Mouse (Mus musculus): ENCODE measurements around the gene Clasp1. TPM values are rescaled to one million over a fixed set of nuclear protein-coding genes. Genes with fewer than 3 reads are reported as not detected.

The Clasp1 gene
- polyA plus RNA-seq, 1 experiment from 2014 or later = 40.3 TPM

- H3K27ac ChIP-seq (replicated peaks; ENCODE audit: low read depth, low read length) = no peak overlapping the region
- DNase-seq (ENCODE audit: low spot score) (no peak), ATAC-seq (ENCODE audit: low read depth) (no peak)
- no peaks in the 10 kb centered on the region for H3K4me1 ChIP-seq (ENCODE audit: control insufficient read depth, insufficient read depth, low read length)
- no peak overlapping the region for H3K4me2 ChIP-seq (ENCODE audit: low read depth, low read length)
- H3K36me3 ChIP-seq (ENCODE audit: control insufficient read depth, insufficient read depth, low read length) = no peaks in the 10 kb centered on the region
- H3K27me3 ChIP-seq (replicated peaks; ENCODE audit: control insufficient read depth, insufficient read depth, low read length) = no peaks in the 10 kb centered on the region
- 79% methylated on average over 6 of the region's 6 CpGs for WGBS
- H3K4me3 ChIP-seq (ENCODE audit: low read depth, low read length) = no peak overlapping the region
- no peaks in the 10 kb centered on the region for H3K9me3 ChIP-seq (ENCODE audit: control insufficient read depth, low read length)
- no peak overlapping the region for H3K9ac ChIP-seq (ENCODE audit: low read depth, low read length)
Observed at GRCm38 (mm10) chr1:118483504-118484096, 94.7 kb downstream of the Clasp1 start.

- ATAC-seq (ENCODE audit: low read depth) (peak; percentile 70; the same call in 1 of the 2 replicates), DNase-seq (ENCODE audit: low spot score) (peak; percentile 22)
- no peaks in the 10 kb centered on the region for H3K4me1 ChIP-seq (ENCODE audit: control insufficient read depth, insufficient read depth, low read length)
- H3K36me3 ChIP-seq (ENCODE audit: control insufficient read depth, insufficient read depth, low read length) = no peaks in the 10 kb centered on the region
- H3K4me2 ChIP-seq (ENCODE audit: low read depth, low read length) = no peak overlapping the region
- no peak overlapping the region for H3K9ac ChIP-seq (ENCODE audit: low read depth, low read length)
- H3K9me3 ChIP-seq (ENCODE audit: control insufficient read depth, low read length) = no peaks in the 10 kb centered on the region
- no peak overlapping the region for H3K4me3 ChIP-seq (ENCODE audit: low read depth, low read length)
- no peak overlapping the region for H3K27ac ChIP-seq (replicated peaks; ENCODE audit: low read depth, low read length)
- 58% methylated on average over 3 of the region's 3 CpGs for WGBS
- no peaks in the 10 kb centered on the region for H3K27me3 ChIP-seq (replicated peaks; ENCODE audit: control insufficient read depth, insufficient read depth, low read length)
Observed at GRCm38 (mm10) chr1:118485572-118485971, 96.7 kb downstream of the Clasp1 start.

DNA sequence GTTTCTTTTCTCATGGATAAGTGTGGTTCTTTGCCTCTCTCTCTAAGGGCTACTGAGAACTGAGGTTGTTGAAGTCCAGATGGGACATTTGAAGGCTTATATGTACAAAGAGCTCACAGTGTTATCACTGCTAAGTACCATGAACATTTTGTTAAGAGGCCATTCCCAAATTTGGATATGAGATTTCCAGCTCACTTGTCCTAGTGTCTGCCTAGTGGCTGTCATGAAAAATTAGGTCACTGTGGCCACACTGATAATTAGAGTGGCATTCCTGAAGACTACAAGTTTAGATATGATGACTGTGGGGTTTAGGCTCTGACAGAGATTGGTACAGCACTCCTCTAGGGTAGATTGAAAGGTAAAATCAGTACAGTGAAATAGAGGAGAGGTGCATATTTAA lies 97.2 kb downstream of the Clasp1 start:
- ATAC-seq (ENCODE audit: low read depth) (no peak; the same call in 1 of the 2 replicates), DNase-seq (ENCODE audit: low spot score) (no peak)
- Histone ChIP-seq H3K9ac (ENCODE audit: low read depth, low read length) (no peak overlapping the region), H3K36me3 (ENCODE audit: control insufficient read depth, insufficient read depth, low read length) (no peaks in the 10 kb centered on the region), H3K4me1 (ENCODE audit: control insufficient read depth, insufficient read depth, low read length) (no peaks in the 10 kb centered on the region), H3K27ac (replicated peaks; ENCODE audit: low read depth, low read length) (no peak overlapping the region), H3K9me3 (ENCODE audit: control insufficient read depth, low read length) (no peaks in the 10 kb centered on the region), H3K27me3 (replicated peaks; ENCODE audit: control insufficient read depth, insufficient read depth, low read length) (no peaks in the 10 kb centered on the region), H3K4me2 (ENCODE audit: low read depth, low read length) (no peak overlapping the region), H3K4me3 (ENCODE audit: low read depth, low read length) (no peak overlapping the region)

DNA sequence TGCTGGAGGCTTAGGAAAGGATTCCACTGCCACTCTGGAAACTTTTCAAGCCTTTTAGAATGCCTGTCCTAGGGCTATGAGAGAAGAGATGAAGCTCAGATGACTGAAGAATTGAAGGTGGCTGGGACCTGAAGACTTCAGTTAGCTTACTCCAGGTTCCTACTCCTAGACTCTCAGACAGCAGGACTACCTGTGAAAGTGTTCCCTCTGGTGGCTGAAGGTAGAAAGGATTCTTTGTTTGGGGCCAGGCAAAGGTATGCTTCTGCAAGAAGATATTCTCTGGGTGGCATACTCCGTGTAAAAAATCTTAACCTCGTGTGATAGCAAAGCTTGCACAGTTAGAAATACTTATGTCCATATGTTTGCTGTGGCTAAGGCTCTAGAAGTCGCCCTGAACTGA lies 104.0 kb downstream of the Clasp1 start:
- WGBS = 78% methylated on average over 3 of the region's 3 CpGs
- Histone ChIP-seq H3K4me3 (ENCODE audit: low read depth, low read length) (no peak overlapping the region), H3K4me2 (ENCODE audit: low read depth, low read length) (no peak overlapping the region), H3K9ac (ENCODE audit: low read depth, low read length) (no peak overlapping the region), H3K27me3 (replicated peaks; ENCODE audit: control insufficient read depth, insufficient read depth, low read length) (no peaks in the 10 kb centered on the region), H3K9me3 (ENCODE audit: control insufficient read depth, low read length) (no peaks in the 10 kb centered on the region), H3K36me3 (ENCODE audit: control insufficient read depth, insufficient read depth, low read length) (peaks cover 5% of the 10 kb centered on the region), H3K27ac (replicated peaks; ENCODE audit: low read depth, low read length) (no peak overlapping the region), H3K4me1 (ENCODE audit: control insufficient read depth, insufficient read depth, low read length) (no peaks in the 10 kb centered on the region)
- DNase-seq (ENCODE audit: low spot score) (peak; percentile 20), ATAC-seq (ENCODE audit: low read depth) (no peak)

GRCm38 (mm10) chr1:118494551-118494950 lies 105.7 kb downstream of the Clasp1 start:
- Histone ChIP-seq H3K4me3 (ENCODE audit: low read depth, low read length) (no peak overlapping the region), H3K36me3 (ENCODE audit: control insufficient read depth, insufficient read depth, low read length) (peaks cover 22% of the 10 kb centered on the region), H3K4me2 (ENCODE audit: low read depth, low read length) (no peak overlapping the region), H3K27ac (replicated peaks; ENCODE audit: low read depth, low read length) (no peak overlapping the region), H3K9me3 (ENCODE audit: control insufficient read depth, low read length) (no peaks in the 10 kb centered on the region), H3K9ac (ENCODE audit: low read depth, low read length) (no peak overlapping the region), H3K27me3 (replicated peaks; ENCODE audit: control insufficient read depth, insufficient read depth, low read length) (no peaks in the 10 kb centered on the region), H3K4me1 (ENCODE audit: control insufficient read depth, insufficient read depth, low read length) (no peaks in the 10 kb centered on the region)
- 88% methylated on average over 9 of the region's 9 CpGs for WGBS
- DNase-seq (ENCODE audit: low spot score) = no peak
- no peak for ATAC-seq (ENCODE audit: low read depth)

GRCm38 (mm10) chr1:118498311-118498710 lies 109.5 kb downstream of the Clasp1 start:
- Histone ChIP-seq H3K36me3 (ENCODE audit: control insufficient read depth, insufficient read depth, low read length) (peaks cover 59% of the 10 kb centered on the region), H3K9ac (ENCODE audit: low read depth, low read length) (no peak overlapping the region), H3K4me1 (ENCODE audit: control insufficient read depth, insufficient read depth, low read length) (no peaks in the 10 kb centered on the region), H3K4me2 (ENCODE audit: low read depth, low read length) (no peak overlapping the region), H3K27me3 (replicated peaks; ENCODE audit: control insufficient read depth, insufficient read depth, low read length) (no peaks in the 10 kb centered on the region), H3K9me3 (ENCODE audit: control insufficient read depth, low read length) (no peaks in the 10 kb centered on the region), H3K27ac (replicated peaks; ENCODE audit: low read depth, low read length) (no peak overlapping the region), H3K4me3 (ENCODE audit: low read depth, low read length) (no peak overlapping the region)
- WGBS = 72% methylated on average over 5 of the region's 5 CpGs
- ATAC-seq (ENCODE audit: low read depth) (peak; percentile 84; the same call in 1 of the 2 replicates), DNase-seq (ENCODE audit: low spot score) (peak; percentile 65)

- Histone ChIP-seq H3K27me3 (replicated peaks; ENCODE audit: control insufficient read depth, insufficient read depth, low read length) (no peaks in the 10 kb centered on the region), H3K9ac (ENCODE audit: low read depth, low read length) (no peak overlapping the region), H3K27ac (replicated peaks; ENCODE audit: low read depth, low read length) (no peak overlapping the region), H3K4me3 (ENCODE audit: low read depth, low read length) (no peak overlapping the region), H3K36me3 (ENCODE audit: control insufficient read depth, insufficient read depth, low read length) (peaks cover 82% of the 10 kb centered on the region), H3K4me2 (ENCODE audit: low read depth, low read length) (no peak overlapping the region), H3K9me3 (ENCODE audit: control insufficient read depth, low read length) (no peaks in the 10 kb centered on the region), H3K4me1 (ENCODE audit: control insufficient read depth, insufficient read depth, low read length) (no peaks in the 10 kb centered on the region)
- no peak for ATAC-seq (ENCODE audit: low read depth)
- DNase-seq (ENCODE audit: low spot score) = no peak
- 91% methylated on average over 11 of the region's 11 CpGs for WGBS
Observed at GRCm38 (mm10) chr1:118500606-118501005, 111.7 kb downstream of the Clasp1 start.

GRCm38 (mm10) chr1:118501691-118502090 lies 112.8 kb downstream of the Clasp1 start:
- H3K27ac ChIP-seq (replicated peaks; ENCODE audit: low read depth, low read length) = no peak overlapping the region
- no peak overlapping the region for H3K4me3 ChIP-seq (ENCODE audit: low read depth, low read length)
- H3K4me2 ChIP-seq (ENCODE audit: low read depth, low read length) = no peak overlapping the region
- no peaks in the 10 kb centered on the region for H3K4me1 ChIP-seq (ENCODE audit: control insufficient read depth, insufficient read depth, low read length)
- no peaks in the 10 kb centered on the region for H3K27me3 ChIP-seq (replicated peaks; ENCODE audit: control insufficient read depth, insufficient read depth, low read length)
- no peak overlapping the region for H3K9ac ChIP-seq (ENCODE audit: low read depth, low read length)
- 76% methylated on average over 2 of the region's 2 CpGs for WGBS
- DNase-seq (ENCODE audit: low spot score) = no peak
- no peak for ATAC-seq (ENCODE audit: low read depth)
- peaks cover 93% of the 10 kb centered on the region for H3K36me3 ChIP-seq (ENCODE audit: control insufficient read depth, insufficient read depth, low read length)
- no peaks in the 10 kb centered on the region for H3K9me3 ChIP-seq (ENCODE audit: control insufficient read depth, low read length)

- peaks cover 98% of the 10 kb centered on the region for H3K36me3 ChIP-seq (ENCODE audit: control insufficient read depth, insufficient read depth, low read length)
- 75% methylated on average over 1 of the region's 1 CpGs for WGBS
- no peak for DNase-seq (ENCODE audit: low spot score)
Observed at GRCm38 (mm10) chr1:118505746-118506145, 116.9 kb downstream of the Clasp1 start.

More at GRCm38 (mm10) chr1:118505746-118506145, 116.9 kb downstream of the Clasp1 start:
- H3K4me3 ChIP-seq (ENCODE audit: low read depth, low read length) = no peak overlapping the region
- H3K4me2 ChIP-seq (ENCODE audit: low read depth, low read length) = no peak overlapping the region
- H3K27me3 ChIP-seq (replicated peaks; ENCODE audit: control insufficient read depth, insufficient read depth, low read length) = no peaks in the 10 kb centered on the region
- no peak overlapping the region for H3K27ac ChIP-seq (replicated peaks; ENCODE audit: low read depth, low read length)
- H3K9me3 ChIP-seq (ENCODE audit: control insufficient read depth, low read length) = no peaks in the 10 kb centered on the region
- no peak for ATAC-seq (ENCODE audit: low read depth)
- H3K4me1 ChIP-seq (ENCODE audit: control insufficient read depth, insufficient read depth, low read length) = no peaks in the 10 kb centered on the region
- H3K9ac ChIP-seq (ENCODE audit: low read depth, low read length) = no peak overlapping the region

Measured in embryonic facial prominence, embryonic 14.5 days (tissue).